Mouse (Mus musculus) embryo, embryonic 11 days (tissue): ENCODE measurements around the gene Ccdc130.

Experiments used
- DNase-seq: peaks from one replicate; pipeline ENCODE4 v3.0.0-alpha.2; 2015

Ccdc130 gene

DNA sequence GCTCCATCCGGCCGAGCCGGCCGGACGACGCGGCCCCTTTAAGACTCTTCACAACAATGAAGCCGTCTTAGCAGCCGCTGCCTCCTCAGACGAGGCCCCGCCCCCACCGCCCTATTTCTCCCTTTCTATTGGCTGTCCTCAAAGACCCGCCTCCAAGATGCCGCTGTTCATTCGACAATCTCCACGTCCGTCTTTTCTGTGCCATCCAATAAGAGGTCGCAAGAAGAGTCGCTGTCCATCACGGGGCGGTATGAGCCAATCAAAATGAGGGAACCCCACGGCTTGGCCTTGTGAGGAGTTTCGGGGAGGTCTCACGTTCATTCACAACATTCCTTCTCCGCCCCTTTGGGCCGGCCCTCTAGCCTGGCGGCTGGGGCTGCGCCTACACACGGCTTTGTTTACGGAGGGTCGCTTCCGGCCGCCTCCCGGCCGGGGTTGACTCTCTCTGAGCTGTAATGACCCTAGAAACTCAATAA, 33.1 kb downstream of the Ccdc130 start, which contains the start of gene Zswim4:
Zswim4 (minus strand) TSS at position 58 of the 476 bp plus-strand sequence.
- peak; percentile 99 for DNase-seq

DNA sequence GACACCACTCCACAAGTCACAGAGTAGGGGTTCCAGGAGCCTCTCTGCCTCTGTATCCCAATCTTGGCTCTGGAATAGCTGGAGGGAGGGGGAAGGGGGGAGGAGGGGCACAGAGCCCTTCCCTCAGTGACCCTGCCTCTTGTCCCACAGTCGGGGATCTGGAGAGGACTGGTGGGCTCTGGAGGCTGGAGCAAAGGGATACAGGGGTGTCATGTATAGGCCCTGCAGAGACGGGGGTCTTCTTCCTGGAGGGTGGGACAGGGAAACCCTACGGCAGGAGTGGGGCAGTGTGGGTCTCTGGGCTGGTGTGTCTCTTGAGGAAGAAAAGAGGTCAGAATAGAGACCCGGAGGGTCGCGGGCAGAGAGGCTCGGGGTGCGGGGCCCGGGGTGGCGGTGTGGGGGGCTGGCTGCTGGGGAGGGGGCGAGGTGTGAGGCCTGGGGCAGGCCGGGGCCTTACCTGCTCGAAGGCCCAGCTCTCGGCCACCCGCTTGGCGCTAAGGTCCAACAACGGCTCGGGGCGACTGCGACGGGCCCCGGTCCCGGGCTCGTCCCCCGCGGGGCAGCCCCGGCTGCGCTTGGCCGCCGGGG, 33.7 kb downstream of the Ccdc130 start:
- DNase-seq, result peak; percentile 20

DNA sequence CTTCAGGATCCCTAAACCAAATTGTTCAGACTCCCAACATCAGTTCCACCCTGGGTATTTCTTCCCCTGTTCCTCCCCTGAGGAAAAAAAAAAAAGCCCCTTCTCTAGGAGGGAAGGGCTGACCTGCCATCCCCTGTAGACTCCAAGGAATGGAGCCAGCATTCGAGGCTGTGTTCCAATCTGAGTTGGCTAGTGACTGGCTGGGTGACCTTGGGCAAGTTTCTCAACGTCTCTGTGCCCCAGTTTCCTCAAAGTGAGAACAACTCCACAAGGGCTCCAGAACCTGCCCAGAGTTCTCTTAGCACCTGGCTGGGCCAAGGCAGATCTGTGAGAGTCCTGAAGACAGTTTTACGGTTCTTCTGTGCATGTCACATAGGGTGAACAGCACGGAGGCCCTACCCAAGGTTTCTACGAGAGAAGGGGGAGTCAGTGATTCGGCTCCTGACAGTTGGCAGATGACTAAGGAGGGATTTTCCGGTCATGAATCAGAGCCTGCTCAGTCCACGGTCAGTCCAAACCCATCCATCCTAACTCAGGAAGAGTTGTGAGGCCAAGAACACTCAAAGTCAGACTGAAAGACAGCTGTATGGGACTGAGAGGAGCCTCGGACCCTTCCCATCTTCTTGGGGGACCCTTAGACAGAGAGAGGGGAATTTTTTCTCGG, 34.3 kb downstream of the Ccdc130 start:
- peak; percentile 6 for DNase-seq

DNA sequence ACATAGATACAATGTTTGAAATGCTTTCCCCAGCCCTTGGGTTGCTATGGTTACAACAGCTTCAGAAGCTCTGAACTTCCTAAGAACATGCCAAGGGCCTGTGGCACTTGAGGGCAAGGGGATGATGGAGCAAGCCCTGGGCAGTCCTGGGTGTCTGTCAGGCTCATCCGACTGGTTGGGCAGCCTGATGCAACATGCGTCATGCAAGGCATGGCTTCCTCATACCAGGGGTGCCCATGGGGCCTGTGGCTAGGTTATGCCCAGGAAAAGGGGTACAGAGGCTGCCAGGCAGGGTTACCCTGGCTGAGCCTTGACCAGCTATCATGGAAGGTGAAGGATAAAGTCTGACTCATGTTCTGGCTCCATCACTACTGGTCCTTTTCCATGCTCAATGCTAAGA, 37.1 kb downstream of the Ccdc130 start:
- no peak for DNase-seq

DNA sequence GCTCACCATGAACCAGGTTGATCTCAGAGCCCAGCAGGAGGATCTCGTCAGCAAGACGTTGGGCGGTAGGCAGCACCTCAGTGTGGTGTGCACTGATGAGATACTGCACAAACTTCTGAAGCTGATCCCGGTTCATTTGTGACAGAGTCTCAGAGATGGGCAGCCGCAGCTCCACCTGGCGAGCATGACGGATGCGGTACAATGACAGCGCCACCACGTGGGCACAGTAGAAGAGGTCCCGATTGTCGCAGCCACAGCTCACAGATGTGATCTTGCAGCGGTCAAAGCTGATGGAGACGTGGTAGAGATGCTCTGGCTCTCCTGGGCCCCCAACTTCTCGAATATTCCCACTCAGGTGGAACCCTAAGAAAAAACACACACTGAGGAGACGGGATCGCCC, 39.4 kb downstream of the Ccdc130 start:
- DNase-seq, result peak; percentile 18

DNA sequence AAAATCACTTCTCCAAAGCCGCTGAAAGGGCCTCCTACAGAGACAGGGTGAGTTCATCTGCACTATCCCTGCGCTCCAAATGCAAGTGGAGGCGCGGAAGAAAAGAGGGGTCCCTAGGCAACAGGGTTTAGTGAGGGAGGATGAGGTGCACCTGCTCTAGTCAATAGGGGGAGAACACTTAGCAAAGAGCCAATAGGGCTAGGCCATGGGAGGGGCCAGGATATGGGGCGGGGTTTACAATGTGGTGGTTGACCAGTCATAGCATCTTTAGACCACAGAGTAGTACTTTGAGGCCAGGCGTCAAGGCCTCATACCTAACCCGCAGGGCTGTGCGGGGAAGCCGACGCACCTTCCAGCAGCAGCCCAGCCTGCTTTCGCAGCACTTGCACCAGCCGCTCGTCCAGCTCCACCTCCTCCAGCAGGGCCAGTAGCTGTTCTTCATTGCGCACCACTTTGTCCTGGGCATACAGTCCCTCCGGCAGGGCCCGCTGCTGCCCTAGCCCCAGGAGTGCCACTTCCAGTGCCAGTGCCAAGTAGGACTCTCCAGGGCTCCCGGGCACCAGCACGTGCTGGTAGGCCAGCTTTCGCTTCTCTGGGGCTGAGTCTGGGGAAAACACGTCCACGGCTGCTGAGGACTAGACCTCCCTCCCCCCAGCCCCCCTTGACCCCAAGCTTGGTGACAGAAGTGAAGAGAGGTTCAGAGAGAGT, 46.7 kb downstream of the Ccdc130 start:
- no peak for DNase-seq

DNA sequence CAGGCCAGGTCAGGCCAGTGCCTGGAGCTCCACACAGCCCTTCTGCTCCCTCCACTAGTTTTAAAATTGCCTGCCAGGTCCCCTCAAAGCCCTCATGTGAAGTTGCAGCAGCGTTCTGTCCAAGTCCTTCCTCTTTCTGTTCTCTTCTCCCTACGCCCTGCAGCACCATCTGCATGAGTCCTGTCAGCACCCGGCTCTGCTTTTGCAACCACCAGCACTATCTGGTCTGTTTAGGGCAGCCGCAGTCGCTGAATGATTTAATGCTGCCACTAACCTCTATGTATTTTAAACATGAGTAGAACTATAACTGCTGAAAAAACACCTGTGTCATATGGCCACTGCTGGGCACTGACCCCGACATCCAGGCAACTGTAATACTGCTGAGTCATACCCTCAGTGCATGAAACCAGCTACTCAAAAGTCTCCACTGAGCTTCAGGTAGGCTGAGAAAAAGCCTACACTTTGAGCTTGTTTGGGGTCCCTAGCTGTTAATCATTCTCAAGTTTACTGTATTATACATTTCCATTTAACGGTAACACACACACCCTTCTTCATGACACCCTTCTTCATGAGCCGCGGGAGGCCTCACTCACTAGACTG, 47.5 kb downstream of the Ccdc130 start:
- DNase-seq, result no peak

DNA sequence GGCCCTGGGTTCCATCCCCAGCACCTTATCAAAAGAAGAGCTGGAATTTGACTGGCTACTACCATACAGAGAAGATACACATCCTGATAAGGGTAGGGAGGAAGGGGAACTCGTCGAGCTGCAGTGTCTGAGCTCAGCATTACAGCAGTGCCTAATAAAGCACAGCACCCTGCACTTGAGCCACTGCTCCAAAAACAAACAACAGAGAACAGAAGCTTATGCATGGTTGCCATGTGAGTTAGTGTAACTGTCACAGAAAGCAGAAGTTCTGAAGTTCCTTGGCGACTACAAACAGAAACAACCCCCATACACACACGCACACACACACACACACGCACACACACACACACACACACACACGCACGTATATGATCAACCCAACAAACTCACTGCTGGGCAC, 50.1 kb downstream of the Ccdc130 start:
- no peak for DNase-seq

DNA sequence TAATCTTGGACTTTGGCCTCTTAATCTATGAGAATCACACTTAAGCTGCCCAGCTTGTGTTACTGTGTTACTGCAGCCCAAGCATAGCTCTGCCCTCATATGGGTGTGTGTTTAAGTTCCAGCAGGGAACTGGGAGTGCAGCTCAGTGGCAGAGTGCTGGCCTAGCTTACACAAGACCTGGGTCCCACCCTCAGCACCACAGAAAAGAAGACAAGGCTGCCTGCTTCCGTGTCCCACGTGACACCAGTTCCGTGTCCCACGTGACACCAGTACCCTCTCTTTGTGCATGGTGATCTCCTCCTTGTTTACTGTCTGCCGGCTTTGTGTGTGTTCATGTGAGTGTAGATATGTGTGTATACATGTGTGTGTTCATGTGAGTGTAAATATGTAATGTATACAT, 52.0 kb downstream of the Ccdc130 start:
- no peak for DNase-seq

DNA sequence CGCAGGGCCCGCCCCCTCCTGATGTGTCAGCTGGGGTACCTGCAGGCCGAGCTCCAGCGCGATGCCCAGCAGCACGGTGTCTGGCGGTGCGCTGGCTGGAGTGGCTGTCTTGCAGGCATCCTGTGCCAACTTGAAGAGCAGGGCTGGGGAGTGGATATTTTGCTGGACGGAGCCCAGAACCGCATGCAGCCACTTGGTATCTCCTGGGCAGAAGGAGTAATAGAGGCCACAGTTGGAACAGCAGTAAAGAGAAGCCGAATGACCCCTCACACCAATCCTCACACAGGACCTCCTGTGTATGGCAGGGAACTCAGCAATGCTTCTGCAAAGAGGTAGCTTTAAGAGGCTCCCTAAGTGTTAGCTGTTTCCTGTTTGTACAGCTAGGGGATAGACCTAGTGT, 53.0 kb downstream of the Ccdc130 start:
- no peak for DNase-seq

DNA sequence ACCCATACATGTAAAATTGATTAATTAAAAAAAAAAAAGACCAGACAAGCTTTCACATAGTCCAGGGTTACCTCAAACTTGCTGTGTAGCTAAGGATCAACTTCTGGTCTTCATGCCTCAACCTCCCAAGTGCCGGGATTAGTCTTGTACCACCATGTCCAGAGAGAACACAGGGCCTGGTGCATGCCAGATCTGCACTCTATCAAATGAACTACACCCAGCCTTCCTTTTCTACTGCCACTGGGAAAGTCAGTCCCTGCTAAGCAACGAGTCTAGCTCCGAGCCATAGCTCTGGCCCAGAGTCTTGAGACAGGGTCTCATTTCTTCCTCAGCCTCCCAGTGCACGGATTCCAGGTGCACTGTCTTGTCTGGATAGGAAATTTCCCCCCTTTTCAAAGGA, 56.9 kb downstream of the Ccdc130 start:
- no peak for DNase-seq

DNA sequence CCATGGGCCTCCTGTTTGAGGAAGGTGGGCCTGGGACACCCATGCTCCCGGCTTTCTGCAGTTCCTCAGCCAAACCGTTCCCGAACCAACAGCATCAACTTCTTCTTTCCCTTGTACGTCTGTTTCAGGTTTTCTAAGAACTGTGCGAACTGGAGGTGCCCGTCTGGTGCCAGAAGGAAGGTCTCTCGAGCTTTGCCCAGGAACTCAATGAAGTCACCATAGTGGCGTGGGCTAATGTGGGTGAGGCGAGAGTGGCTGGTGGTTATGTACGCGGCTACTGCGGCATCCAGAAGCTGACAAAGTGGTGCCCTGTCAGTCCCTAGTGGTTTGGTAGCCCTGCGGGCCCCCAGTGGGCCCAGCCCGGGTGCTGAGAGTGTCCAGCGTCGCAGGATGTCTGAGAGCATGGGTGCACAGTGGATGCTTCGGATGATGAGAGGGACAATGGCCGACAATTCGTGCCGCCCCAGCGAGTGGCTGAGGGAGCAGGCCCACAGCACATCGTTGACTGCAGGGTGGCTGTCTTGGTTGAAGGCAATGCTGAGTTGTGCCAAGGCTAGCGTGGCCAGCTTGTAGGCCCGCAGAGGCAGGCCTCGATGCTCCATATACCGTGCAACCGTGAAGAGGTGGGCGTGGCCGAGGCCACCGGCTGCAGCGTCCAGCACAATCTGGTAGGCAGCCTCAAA, 58.2 kb downstream of the Ccdc130 start:
- no peak for DNase-seq

DNA sequence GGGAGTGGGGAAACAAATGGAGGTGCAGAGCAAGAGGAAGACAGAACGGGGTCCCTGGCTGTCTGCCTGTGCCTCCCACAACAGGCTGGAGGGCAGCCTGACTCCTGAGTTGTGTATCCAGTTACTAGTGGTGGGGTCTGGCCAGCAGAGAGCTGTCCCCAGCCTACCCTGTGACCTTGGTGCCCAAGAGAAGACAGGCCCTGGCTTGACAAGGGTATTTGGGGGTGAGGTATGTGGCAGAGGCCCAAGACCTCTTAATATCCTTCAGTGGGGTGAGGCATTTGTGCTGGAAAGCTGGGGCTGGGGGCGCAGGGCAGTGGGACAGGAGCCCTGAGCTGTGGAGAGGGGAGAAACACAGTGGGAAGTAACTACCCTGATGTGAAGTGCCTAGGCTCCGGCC, 59.0 kb downstream of the Ccdc130 start:
- no peak for DNase-seq

DNA sequence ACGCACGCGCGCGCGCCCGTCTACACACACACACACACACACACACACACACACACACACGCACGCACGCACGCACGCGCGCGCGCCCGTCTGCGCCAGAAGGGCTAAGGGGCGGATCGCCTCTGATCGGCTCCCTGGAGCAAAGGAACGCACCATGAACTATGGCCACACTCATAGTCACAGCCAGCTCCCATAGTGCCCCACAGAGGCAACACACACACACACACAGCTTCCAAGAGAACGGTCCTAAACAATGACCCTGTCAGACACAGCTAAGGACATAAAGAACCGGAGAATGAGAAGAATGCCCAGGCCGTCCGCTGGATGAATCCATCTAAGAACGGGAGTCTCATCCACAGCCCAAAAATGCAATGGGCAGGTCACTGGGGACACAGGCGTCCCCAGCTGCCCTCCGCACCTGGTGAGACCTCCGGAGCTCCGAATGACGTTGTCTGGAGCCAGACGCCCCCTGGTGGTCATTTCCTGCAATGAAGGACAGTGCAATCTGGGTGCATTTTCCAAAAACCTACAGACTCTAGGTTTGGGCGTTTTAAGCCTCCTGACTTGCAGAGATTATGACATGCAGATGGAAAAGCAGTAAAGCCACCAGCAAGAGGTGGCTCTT, 59.9 kb downstream of the Ccdc130 start:
- DNase-seq, result peak; percentile 88

DNA sequence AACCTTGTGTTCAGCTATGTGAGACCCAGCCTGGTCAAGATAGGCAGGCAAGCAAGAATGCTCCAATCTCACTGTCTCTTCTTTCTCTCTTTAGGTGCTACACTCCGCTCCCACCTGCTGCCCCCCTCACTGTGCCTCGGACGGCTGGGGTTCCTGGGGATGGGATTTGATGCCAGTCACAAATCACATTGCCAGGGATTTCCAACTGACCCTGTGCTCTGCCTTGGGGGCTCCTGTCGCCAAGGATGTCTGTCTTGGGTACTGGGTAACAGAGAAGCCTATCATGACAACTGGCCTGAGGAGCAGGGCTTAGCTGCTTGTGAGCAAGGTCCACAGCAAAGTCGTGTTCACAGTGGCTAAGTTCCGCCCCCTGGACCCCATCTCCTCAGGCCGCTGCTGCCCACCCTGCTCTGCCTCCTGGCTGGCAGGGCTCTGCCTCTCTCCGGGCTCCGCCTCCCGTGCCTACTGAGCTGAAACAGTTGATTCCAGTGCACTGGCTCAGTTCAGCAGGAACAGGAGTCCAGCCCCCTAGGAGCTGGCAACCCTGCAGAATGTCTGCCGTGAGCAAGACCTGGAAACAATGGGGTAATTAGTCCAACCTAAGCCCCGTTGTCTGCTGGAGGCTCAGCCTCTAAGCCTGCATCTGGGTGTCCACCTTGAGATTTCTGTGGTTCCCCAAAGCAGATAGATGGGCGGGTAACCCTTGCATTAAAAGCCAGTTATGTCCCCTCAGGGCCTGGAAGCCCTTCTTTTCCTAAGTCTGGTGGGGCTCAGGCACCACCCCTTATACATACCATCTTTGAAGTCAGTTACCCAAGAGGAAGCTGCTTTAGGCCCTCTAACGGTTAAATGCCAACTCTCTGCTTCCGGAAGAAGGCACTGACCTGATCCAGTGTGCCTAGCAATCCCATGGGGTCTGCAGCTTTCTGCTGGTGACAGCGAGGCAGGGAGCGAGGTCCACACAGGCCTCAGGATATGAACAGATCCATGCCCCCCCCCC, 61.5 kb downstream of the Ccdc130 start:
- peak; percentile 9 for DNase-seq

DNA sequence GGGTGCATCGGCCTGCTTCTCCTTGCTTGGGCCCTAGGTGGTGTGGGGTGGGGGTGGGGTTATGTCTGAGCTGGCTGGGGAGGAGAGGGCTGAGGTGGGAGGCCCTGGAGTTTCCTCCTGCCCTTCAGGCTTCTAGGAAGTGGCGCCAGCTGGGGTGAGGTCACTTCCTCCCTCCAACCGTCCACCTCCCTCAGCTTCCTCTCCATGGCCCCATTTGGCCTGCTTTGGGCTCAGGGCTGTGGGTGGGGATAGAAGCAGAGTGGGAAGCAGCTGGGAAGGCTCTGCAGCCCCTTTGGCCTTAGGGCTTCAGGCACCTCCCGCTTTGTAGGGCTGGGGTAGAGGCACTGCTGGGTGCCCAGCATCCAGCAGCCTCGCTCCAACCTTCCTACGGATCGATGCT, 62.4 kb downstream of the Ccdc130 start:
- DNase-seq, result peak; percentile 35
